Mouse (Mus musculus) neural tube, embryonic 13.5 days (tissue): ENCODE measurements around the gene Nhlh2. TPM values are rescaled to one million over a fixed set of nuclear protein-coding genes. Genes with fewer than 3 reads are reported as not detected.

Experiments
- ATAC-seq: fragments of 200-750 bp; cut with Nextera tagmentation; 2 replicates; pipeline ENCODE4 v1.8.0; 2017; ENCODE audit warnings: low read depth, mild to moderate bottlenecking, moderate TSS enrichment, moderate library complexity
- H3K27ac ChIP-seq: fragments of 300-500 bp; sonication (generic); replicated peaks from 2 replicates; pipeline ENCODE4 v1.5.1; 2015; ENCODE audit warnings: moderate library complexity, mild to moderate bottlenecking, inconsistent platforms
- H3K27me3 ChIP-seq: fragments of 300-500 bp; sonication (generic); 2 replicates; pipeline ENCODE4 v1.6.1; 2015; ENCODE audit warnings: mild to moderate bottlenecking, inconsistent platforms
- H3K36me3 ChIP-seq: fragments of 300-500 bp; sonication (generic); 2 replicates; pipeline ENCODE4 v1.6.1; 2015; ENCODE audit warnings: mild to moderate bottlenecking, inconsistent platforms
- H3K4me1 ChIP-seq: fragments of 300-500 bp; sonication (generic); replicated peaks from 2 replicates; pipeline ENCODE4 v1.6.1; 2015; ENCODE audit warnings: inconsistent platforms
- H3K4me2 ChIP-seq: fragments of 300-500 bp; sonication (generic); 2 replicates; pipeline ENCODE4 v1.6.1; 2015; ENCODE audit warnings: inconsistent platforms, mild to moderate bottlenecking, moderate library complexity
- H3K4me3 ChIP-seq: fragments of 300-500 bp; sonication (generic); 2 replicates; pipeline ENCODE4 v1.5.1; 2015; ENCODE audit warnings: mild to moderate bottlenecking, inconsistent platforms
- H3K9ac ChIP-seq: fragments of 300-500 bp; sonication (generic); 2 replicates; pipeline ENCODE4 v1.6.1; 2015; ENCODE audit warnings: moderate library complexity, mild to moderate bottlenecking, inconsistent platforms
- H3K9me3 ChIP-seq: fragments of 300-500 bp; sonication (generic); 2 replicates; pipeline ENCODE4 v1.6.1; 2016; ENCODE audit warnings: inconsistent platforms
- WGBS: fragments of 180-500 bp; shearing (Covaris S2); methylation state at CpG from one replicate; pipeline ENCODE4 v1.1.7; 2015; 5-methylcytosine and 5-hydroxymethylcytosine counted together
- polyA plus RNA-seq: library from polyadenylated mRNA; unstranded; fragments of >200 nt; fragmentation: Nextera tagmentation; extraction: Ambion mirVana; gene quantifications from 2 replicates; pipeline ENCODE4 v1.2.1, GENCODE M21; 2015

Gene Nhlh2
- polyA plus RNA-seq = 72.7 and 75.5 TPM in 2 replicates

- peak within 1 kb of the TSS; percentile 96 for H3K9ac ChIP-seq
- H3K4me2 ChIP-seq = peak within 1 kb of the TSS; percentile 74
- no peaks in the 10 kb centered on the region for H3K36me3 ChIP-seq
- ATAC-seq = peak; percentile 51
- H3K4me1 ChIP-seq = peaks cover 32% of the 10 kb centered on the region
- WGBS = 16% methylated on average over 2 of the region's 2 CpGs
- peak within 1 kb of the TSS; percentile 100 for H3K27ac ChIP-seq
- peaks cover 21% of the 10 kb centered on the region; the same call in 1 of the 2 replicates for H3K27me3 ChIP-seq
- no peaks in the 10 kb centered on the region for H3K9me3 ChIP-seq
- H3K4me3 ChIP-seq = peak within 1 kb of the TSS; percentile 65
Measured at GRCm38 (mm10) chr3:102009926-102010381, at the start of gene Nhlh2. Gene Nhlh2 (plus strand): TSS chr3:102010076.

GRCm38 (mm10) chr3:101961146-101961835, 48.6 kb upstream of the Nhlh2 start:
- Histone ChIP-seq H3K27me3 (no peaks in the 10 kb centered on the region), H3K9me3 (no peaks in the 10 kb centered on the region), H3K9ac (no peak overlapping the region), H3K4me3 (no peak overlapping the region), H3K27ac (no peak overlapping the region; the same call in 1 of the 2 replicates), H3K4me1 (peaks cover 34% of the 10 kb centered on the region), H3K36me3 (no peaks in the 10 kb centered on the region), H3K4me2 (no peak overlapping the region)
- WGBS = 81% methylated on average over 15 of the region's 15 CpGs
- no peak for ATAC-seq

- ATAC-seq = no peak
- Histone ChIP-seq H3K4me1 (peaks cover 51% of the 10 kb centered on the region), H3K4me3 (no peak overlapping the region), H3K36me3 (no peaks in the 10 kb centered on the region), H3K27ac (peak overlapping the region; percentile 62; the same call in 1 of the 2 replicates), H3K4me2 (no peak overlapping the region), H3K27me3 (no peaks in the 10 kb centered on the region), H3K9me3 (no peaks in the 10 kb centered on the region), H3K9ac (no peak overlapping the region)
- WGBS = 30% methylated on average over 9 of the region's 9 CpGs
Measured at GRCm38 (mm10) chr3:101963501-101963900, 46.4 kb upstream of the Nhlh2 start.

- no peak for ATAC-seq
- Histone ChIP-seq H3K4me1 (peaks cover 48% of the 10 kb centered on the region), H3K4me3 (no peak overlapping the region), H3K36me3 (no peaks in the 10 kb centered on the region), H3K9ac (no peak overlapping the region), H3K27ac (peak overlapping the region; percentile 62), H3K4me2 (peak overlapping the region; percentile 10; the same call in 1 of the 2 replicates), H3K9me3 (no peaks in the 10 kb centered on the region), H3K27me3 (no peaks in the 10 kb centered on the region)
- WGBS = 17% methylated on average over 7 of the region's 7 CpGs
Measured at GRCm38 (mm10) chr3:101964352-101964751, 45.5 kb upstream of the Nhlh2 start.

- Histone ChIP-seq H3K27ac (peak overlapping the region; percentile 91), H3K4me2 (peak overlapping the region; percentile 13; the same call in 1 of the 2 replicates), H3K27me3 (no peaks in the 10 kb centered on the region), H3K4me3 (no peak overlapping the region), H3K36me3 (no peaks in the 10 kb centered on the region), H3K9ac (0 out of 2 replicates have a peak overlapping the region, but pooled peaks have one; percentile 26), H3K4me1 (peaks cover 48% of the 10 kb centered on the region), H3K9me3 (no peaks in the 10 kb centered on the region)
- ATAC-seq = peak; percentile 81
- WGBS = 4% methylated on average over 3 of the region's 3 CpGs
Measured at GRCm38 (mm10) chr3:101966825-101967558, 42.9 kb upstream of the Nhlh2 start.

- Histone ChIP-seq H3K4me3 (no peak overlapping the region), H3K27ac (0 out of 2 replicates have a peak overlapping the region, but pooled peaks have one; percentile 18), H3K4me2 (no peak overlapping the region), H3K9me3 (no peaks in the 10 kb centered on the region), H3K9ac (no peak overlapping the region), H3K4me1 (no peaks in the 10 kb centered on the region; the same call in 1 of the 2 replicates), H3K27me3 (no peaks in the 10 kb centered on the region), H3K36me3 (no peaks in the 10 kb centered on the region)
- WGBS = 54% methylated on average over 10 of the region's 10 CpGs
- ATAC-seq = 0 out of 2 replicates have a peak, but pooled peaks have one; percentile 56
Measured at GRCm38 (mm10) chr3:101975337-101975736, 34.5 kb upstream of the Nhlh2 start.

GRCm38 (mm10) chr3:101978299-101978994, 31.4 kb upstream of the Nhlh2 start:
- no peak overlapping the region for H3K9ac ChIP-seq
- H3K9me3 ChIP-seq = no peaks in the 10 kb centered on the region
- H3K27ac ChIP-seq = no peak overlapping the region
- H3K36me3 ChIP-seq = no peaks in the 10 kb centered on the region
- H3K27me3 ChIP-seq = no peaks in the 10 kb centered on the region
- H3K4me2 ChIP-seq = no peak overlapping the region
- ATAC-seq = no peak
- H3K4me3 ChIP-seq = no peak overlapping the region
- H3K4me1 ChIP-seq = no peaks in the 10 kb centered on the region; the same call in 1 of the 2 replicates
- 71% methylated on average over 10 of the region's 10 CpGs for WGBS

GRCm38 (mm10) chr3:101983917-101984316, 26.0 kb upstream of the Nhlh2 start:
- Histone ChIP-seq H3K4me2 (no peak overlapping the region), H3K4me3 (no peak overlapping the region), H3K27me3 (no peaks in the 10 kb centered on the region), H3K4me1 (no peaks in the 10 kb centered on the region), H3K9ac (no peak overlapping the region), H3K36me3 (no peaks in the 10 kb centered on the region), H3K27ac (no peak overlapping the region), H3K9me3 (no peaks in the 10 kb centered on the region)
- WGBS = 74% methylated on average over 4 of the region's 4 CpGs
- no peak for ATAC-seq

- no peaks in the 10 kb centered on the region for H3K4me1 ChIP-seq
- H3K27ac ChIP-seq = no peak overlapping the region
- no peaks in the 10 kb centered on the region for H3K9me3 ChIP-seq
- ATAC-seq = no peak
- 74% methylated on average over 8 of the region's 8 CpGs for WGBS
- no peaks in the 10 kb centered on the region for H3K36me3 ChIP-seq
- H3K4me3 ChIP-seq = no peak overlapping the region
- H3K9ac ChIP-seq = no peak overlapping the region
- no peaks in the 10 kb centered on the region for H3K27me3 ChIP-seq
- no peak overlapping the region for H3K4me2 ChIP-seq
Measured at GRCm38 (mm10) chr3:101985634-101986033, 24.2 kb upstream of the Nhlh2 start.

GRCm38 (mm10) chr3:101990136-101990535, 19.7 kb upstream of the Nhlh2 start:
- no peak for ATAC-seq
- no peaks in the 10 kb centered on the region for H3K36me3 ChIP-seq
- H3K4me3 ChIP-seq = no peak overlapping the region
- H3K9me3 ChIP-seq = no peaks in the 10 kb centered on the region
- no peak overlapping the region for H3K9ac ChIP-seq
- H3K27ac ChIP-seq = no peak overlapping the region
- peaks cover 5% of the 10 kb centered on the region; the same call in 1 of the 2 replicates for H3K4me1 ChIP-seq
- no peaks in the 10 kb centered on the region for H3K27me3 ChIP-seq
- H3K4me2 ChIP-seq = no peak overlapping the region
- 67% methylated on average over 3 of the region's 3 CpGs for WGBS

GRCm38 (mm10) chr3:101990995-101991516, 18.8 kb upstream of the Nhlh2 start:
- H3K4me3 ChIP-seq = no peak overlapping the region
- H3K4me2 ChIP-seq = no peak overlapping the region
- ATAC-seq = peak; percentile 67; the same call in 1 of the 2 replicates
- H3K36me3 ChIP-seq = no peaks in the 10 kb centered on the region
- H3K27me3 ChIP-seq = no peaks in the 10 kb centered on the region
- H3K9ac ChIP-seq = no peak overlapping the region
- no peaks in the 10 kb centered on the region for H3K9me3 ChIP-seq
- WGBS = 41% methylated on average over 6 of the region's 6 CpGs
- peak overlapping the region; percentile 47; the same call in 1 of the 2 replicates for H3K27ac ChIP-seq
- H3K4me1 ChIP-seq = peaks cover 5% of the 10 kb centered on the region; the same call in 1 of the 2 replicates
